Mouse (Mus musculus) activated CD4-positive, CD25-positive, alpha-beta regulatory T cell, adult 4 months (primary cell): ENCODE results near the gene Rtl8b. TPM values are rescaled to one million over a fixed set of nuclear protein-coding genes. Genes with fewer than 3 reads are reported as not detected.
A peak's percentile ranks its signal among the peaks of the same experiment; 100 is the strongest.
"Not testable (repeated sequence)": the region's sequence is repeated elsewhere in the genome, so short reads cannot be mapped to it uniquely, and the experiment has no call there.

Source experiments
- ATAC-seq: one replicate; pipeline ENCODE4 v1.8.0; 2017
- polyA plus RNA-seq, 2 experiments: library from polyadenylated mRNA; unstranded; fragments of 100-300 nt; shearing (Covaris generic); gene quantifications; one replicate each; pipeline ENCODE4 v1.2.1; 2017

Rtl8b gene
- polyA plus RNA-seq = 10 to 100 TPM; 10.8 to 11.9 TPM

DNA sequence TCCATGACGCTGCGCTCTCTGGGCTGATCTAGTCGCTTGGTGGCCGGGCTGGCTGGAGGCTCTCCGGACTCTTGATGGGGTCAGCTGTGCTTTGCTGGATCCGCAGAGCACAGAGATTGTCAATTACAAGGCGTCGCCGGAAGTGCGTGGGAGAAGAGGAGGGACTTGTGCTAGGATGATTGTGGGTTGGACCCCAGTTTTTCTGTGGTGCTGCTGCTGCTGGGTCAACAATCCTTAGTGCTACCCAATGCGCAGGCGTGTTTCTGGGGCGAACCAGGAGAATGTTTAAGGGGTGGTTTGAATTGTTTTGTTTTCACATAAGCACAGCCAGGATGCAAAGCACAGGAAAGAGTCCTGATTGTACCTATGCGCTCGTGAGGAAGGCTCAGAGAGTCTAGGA, at the start of gene Rtl8b:
TSS of gene Rtl8b (minus strand) at position 115 of the 400 bp plus-strand sequence.
- peak; percentile 96 for ATAC-seq

DNA sequence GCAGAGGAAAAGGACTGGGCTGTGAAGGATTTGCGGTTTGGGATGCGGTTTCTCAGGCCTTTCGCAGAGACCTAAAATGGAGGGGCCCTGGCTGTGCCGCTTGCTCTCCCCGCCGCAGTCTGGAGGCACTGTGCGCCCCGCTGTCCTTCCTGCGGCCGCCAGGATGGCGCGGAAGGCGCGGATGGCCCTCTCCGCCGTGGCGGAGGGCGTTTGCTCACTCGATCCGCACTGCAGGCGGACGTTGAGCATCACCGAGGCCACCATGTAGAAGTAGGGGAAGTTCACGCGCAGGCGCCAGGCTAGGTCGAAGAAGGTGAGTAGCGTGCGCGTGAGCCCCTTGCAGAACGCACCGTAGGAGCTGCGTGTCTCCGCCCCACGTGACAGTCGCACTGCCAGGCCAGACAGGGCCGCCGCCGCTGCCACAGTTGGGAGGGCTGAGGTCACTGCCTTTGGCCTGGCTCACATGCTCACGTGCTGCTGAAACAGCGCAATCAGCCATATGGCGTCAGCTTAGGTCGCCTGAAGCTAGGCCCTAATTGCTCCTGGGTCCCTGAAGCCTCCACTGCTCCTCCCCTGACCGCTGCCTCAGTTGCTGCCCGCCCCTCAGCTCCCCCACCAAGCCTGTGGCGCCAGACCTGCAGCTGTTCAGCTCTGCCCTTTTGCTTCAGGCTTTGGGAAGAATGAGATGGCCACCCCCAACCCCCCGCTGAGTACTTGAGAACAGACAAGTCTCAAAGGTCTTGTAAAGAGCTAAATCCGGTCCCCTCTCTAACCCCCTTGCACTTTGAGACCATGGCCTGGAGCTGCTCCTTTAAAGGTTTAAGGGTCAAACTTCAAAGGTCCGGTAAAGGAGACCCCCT, 46.3 kb upstream of the Rtl8b start:
- ATAC-seq = no peak

DNA sequence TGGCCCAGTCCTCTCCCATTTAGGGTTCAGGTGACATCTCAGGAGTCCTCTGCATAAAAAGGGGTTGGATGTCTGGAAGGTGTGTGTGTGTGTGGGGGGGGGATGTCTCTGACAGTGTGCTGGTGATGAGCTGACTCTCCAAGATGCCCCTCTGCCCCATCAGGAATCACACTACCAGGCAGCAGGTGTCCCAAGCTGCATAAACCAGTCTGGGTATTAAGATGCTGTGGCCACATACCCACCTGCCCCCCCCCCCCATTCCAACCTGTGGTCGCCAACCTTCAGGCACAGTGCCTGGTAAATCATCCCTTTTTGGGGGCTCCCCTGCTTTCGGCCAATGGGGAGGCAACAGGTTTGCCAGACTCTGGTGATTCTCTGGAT, 45.7 kb upstream of the Rtl8b start:
- ATAC-seq = no peak

DNA sequence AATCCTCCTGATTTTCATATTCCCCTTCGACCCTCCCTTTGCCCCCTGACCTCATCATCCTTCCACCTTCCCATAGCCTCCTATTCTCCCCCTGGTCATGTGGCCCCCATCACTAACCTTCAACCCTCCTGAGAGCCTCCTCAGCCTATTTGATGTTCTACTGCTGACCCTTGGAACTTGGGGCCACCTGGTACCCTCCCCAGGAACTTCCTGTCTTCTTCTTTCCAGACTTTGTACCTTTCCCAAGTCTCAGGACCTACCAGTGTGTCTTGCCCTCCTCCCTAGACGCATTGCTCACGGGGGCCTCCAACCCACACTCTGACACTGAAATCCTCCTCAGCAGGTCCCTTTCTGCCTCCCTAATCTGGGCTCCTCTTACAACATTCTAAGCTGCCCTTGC, 32.5 kb upstream of the Rtl8b start:
- no peak for ATAC-seq

DNA sequence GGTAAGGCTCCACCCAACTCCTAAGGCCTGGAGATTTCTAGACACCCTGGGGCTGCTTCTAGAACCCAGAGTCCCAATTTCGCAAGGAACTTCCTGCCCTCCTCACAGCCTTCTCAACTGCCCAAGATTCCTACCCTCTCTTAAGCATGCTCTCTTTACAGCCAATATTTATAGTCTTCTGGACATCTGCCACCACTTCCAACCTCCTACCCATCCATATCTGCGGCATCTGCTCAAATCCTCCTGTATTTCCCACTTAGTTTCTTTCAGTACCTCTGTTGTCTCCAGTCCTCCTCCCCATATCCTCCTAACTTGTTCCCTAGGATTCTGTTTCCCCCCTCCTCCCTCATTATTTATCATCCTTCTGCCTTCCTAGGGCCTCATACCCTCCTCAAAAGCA, 29.0 kb upstream of the Rtl8b start:
- no peak for ATAC-seq

DNA sequence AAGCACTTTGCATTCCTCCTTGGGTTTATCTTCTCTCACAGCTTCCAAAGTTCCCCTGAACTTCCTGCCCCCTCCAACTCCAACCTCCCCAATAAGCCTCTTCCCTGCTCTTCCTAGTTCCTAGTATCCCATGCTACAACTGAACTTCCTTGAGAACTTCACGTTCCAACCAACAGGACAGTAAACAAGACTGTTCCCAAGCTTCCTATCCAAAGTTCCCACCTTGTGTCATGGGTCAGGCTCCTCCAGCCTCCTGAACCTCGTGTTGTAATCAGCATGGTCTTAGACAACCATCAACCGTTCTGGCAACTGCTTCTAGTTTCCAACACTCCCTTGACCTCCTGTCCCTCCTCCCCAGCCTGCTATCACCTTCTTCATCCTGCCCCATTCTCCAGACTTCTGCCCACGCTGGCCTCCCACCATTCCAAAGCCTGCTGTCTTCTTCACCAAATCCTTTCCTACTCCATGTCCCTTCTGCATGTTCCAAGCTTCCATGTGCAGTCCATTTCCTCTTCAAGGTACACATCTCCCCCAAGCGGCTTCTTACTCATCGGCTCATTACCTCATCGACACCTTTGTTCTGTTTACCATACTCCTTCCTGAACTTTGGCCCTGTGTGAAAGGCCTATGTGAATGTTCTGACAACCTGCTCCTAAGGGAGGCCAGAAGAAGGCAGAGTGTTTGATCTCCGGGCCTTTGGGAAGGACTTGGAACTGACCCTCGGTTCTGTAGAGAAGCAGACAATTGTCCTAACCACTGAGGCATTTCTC, 24.0 kb upstream of the Rtl8b start:
- ATAC-seq = no peak

DNA sequence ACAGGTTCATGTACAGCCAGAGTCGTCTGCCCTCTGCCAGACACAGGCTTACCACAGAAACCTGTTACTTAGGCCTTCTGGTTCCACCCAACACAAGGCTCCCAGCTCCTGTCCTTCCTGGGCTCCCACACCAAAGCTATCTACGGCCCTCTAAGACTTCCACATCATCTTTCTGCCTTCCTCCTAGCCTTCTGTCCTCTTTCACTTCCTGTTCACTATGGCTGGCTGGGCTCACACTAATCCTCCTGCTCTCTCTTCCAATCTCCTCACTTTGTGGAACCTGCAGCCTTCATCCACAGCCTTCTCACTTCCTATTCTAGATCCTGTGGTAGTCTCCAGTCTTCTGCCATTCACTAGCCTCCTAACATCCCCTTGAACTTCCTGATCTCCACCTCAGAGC, 22.9 kb upstream of the Rtl8b start:
- ATAC-seq = no peak

DNA sequence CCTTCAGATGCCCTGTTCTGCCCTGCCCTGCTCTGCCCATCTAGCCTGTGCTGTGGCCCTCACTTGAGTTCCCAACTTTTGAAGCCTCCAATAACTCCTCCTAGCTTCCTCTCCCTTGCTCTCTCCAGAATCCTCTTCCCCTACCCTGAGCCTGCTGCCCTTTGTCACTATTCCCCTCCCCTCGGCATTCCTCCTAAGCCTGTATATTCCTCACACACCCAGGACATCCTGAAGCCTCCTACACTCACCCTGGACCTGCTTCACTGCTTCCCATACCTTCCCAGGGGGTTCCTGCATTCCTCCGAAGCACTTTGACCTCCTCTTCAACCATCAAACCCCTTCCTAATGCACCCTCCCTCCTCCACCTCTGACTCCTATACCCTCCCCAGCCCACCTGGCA, 21.9 kb upstream of the Rtl8b start:
- no peak for ATAC-seq

DNA sequence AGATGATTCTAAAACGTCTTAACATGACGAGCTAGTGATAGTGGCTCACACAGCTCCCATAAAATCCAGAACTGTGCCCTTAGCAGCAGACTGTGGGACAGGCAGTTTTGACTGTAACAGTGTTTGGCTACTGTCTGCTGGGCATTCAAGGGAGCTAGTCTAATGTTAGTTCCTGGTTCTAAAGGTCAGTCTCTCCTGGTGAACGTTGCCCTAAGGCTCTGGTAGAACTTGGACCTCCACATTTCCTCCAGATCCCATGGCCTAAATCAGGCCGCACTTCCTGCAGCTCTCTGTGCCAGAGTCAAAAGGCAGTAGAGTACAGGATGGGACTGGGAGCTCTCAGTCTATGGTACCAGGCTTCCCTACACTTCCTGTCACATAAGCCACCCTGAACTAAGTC, 14.5 kb upstream of the Rtl8b start:
- ATAC-seq = not testable (repeated sequence)

DNA sequence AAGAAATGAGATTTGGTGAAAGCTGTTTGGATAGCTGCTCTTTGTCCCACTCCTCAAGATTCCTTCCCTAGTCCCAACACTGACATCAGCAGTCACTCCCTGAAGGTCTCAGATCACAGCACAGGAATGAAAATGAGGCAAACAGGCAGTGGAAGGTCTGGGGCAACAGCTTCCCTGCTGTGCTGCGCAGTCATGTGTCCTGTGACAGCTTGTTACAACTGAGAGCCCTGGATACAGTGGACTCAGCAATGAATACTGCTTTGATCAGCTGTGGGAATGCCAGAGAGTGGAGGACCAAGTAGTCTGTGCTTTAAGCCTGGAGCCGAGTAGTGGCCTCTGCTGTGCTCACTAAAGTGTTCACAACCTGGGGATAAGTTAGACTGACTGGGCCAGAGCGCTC, 12.4 kb upstream of the Rtl8b start:
- not testable (repeated sequence) for ATAC-seq

DNA sequence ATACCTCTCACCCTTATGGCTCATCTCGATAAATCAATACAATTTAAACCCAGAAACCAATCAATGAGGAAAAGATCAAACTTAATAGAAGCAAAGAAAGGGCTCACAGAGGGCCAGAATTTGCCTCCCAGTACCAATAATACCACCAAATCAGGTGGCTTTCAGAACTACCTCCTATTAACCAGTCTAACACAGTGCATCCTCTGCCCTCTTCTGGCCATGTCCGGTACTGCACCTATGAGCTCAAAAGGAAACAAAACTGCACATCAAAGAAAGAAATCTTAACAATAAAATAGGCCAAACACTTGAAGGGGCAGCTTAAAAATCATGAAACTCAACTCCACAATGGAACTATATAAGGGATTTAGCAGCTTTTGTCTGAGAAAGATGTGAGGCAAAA, 6.7 kb upstream of the Rtl8b start:
- ATAC-seq = peak; percentile 78

DNA sequence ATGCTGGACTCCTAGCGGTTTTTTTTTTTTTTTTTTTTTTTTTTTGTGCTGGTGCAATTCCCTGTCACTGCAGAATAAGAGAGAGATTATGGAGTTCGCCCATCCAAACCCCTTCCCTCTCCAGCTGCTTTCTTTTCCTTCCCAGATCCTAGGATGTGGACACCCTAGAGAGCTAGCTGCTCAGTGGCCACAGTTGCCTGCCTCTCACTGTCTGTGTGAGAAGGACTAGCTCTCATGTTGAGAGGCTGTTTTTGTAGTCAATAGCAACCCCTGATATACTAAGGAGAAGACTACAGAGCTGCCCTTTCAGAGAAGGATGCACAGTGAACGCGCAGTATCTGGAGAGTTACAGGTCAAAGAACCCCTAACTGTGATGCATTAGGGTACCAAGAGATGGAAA, 488 bp upstream of the Rtl8b start:
- ATAC-seq = peak; percentile 23

DNA sequence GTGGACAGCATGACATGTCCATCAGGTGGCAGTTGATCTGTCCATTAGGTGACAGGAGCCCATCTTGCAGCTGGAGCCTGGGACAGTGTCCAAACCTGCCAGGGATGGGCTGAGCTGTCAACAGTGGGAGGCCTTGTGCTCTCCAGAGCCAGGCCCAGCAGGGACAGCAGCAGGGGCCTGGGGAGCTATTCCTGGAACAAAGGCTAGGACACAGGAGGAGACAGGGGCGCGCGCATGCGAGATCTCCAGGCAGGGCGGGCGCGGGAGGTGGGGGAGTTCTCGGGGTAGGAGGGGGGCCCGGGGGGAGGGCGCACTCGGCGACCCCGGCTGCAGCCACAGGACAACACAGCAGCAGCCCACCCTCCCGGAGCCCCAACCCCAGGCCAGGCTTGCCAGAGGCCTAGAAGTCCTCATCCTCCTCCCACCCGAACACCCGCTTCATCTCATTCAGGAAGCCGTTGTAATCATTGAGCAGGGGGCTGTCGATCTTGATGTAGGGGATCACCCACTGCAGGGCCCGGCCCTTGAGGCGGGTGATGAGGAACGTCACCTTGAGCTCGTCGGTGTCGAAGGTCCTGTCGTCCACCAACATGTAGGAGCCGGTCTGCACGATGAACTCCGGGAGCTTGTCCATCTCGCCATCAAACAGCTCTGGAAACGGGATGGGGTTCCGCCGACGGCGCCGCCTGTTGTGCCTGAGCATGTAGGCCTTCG, 494 bp downstream of the Rtl8b start:
- ATAC-seq = peak; percentile 49

DNA sequence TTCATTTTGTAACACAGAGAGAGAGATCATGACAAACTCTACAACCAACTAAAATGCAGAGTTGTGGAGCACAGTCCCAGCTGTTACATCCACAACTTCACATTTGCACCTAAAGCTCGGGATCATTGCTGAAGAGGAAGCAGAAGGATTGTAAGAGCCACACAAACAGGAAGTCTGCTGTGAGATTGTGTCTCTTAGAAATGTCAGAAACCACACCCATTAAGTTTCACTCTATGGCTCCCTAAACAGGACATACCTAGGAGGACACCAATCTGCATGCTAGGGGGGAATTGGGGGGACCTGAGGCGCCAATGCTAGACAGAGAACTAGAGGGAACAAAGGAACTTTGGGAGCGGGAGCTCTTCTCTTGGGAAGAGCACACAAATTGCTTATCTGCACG, 17.3 kb downstream of the Rtl8b start:
- ATAC-seq = peak; percentile 49

DNA sequence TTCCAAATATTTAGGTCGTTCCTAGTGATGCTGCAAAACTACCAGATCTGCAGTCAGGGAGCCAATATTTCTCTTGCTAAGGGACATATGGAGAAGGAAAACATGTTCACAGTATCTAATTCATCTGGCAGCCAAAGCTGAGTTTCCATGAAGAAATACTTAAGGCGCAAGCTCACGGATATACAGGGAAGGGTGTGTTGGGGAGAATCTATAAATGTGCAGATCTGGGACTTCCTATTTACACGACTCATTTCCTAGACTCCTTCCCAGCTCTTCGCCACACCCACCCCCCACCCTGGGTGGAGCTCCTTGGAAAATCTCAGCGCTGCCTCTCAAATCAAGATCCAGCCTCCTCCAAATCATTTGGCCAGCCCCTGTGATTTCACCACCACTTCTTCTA, 24.3 kb downstream of the Rtl8b start:
- ATAC-seq = no peak

DNA sequence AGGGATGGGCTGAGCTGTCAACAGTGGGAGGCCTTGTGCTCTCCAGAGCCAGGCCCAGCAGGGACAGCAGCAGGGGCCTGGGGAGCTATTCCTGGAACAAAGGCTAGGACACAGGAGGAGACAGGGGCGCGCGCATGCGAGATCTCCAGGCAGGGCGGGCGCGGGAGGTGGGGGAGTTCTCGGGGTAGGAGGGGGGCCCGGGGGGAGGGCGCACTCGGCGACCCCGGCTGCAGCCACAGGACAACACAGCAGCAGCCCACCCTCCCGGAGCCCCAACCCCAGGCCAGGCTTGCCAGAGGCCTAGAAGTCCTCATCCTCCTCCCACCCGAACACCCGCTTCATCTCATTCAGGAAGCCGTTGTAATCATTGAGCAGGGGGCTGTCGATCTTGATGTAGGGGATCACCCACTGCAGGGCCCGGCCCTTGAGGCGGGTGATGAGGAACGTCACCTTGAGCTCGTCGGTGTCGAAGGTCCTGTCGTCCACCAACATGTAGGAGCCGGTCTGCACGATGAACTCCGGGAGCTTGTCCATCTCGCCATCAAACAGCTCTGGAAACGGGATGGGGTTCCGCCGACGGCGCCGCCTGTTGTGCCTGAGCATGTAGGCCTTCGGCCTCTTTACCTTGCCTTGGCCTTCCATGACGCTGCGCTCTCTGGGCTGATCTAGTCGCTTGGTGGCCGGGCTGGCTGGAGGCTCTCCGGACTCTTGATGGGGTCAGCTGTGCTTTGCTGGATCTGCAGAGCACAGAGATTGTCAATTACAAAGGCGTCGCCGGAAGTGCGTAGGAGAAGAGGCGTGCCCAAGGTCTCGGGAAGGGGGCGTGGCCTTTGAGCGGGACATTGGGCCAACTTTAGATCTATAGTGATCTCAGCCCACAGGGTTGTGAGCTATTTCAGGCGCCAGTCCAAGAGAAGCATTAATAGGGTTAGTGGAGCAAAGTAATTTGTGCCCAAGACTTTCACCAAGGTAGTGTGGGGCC, 26.9 kb downstream of the Rtl8b start, which contains the start of gene Rtl8a:
TSS of gene Rtl8a (minus strand) at position 703 of the 982 bp plus-strand sequence.
- peak; percentile 96 for ATAC-seq

DNA sequence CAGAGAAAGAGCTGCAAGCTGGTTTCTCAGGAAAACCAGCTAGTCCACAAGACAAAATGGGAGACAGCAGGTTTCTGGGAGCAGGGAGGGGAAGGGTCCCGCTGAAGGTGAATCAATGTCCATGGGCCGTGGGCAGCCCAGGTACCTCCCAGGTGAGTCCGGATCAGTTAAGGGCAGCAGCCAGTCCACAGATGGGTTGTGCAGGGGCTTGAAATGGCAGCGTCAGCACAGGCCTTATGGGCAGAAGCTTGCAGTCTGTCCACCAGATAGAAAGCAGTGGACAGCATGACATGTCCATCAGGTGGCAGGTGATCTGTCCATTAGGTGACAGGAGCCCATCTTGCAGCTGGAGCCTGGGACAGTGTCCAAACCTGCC, 27.6 kb downstream of the Rtl8b start:
- ATAC-seq = not testable (repeated sequence)

DNA sequence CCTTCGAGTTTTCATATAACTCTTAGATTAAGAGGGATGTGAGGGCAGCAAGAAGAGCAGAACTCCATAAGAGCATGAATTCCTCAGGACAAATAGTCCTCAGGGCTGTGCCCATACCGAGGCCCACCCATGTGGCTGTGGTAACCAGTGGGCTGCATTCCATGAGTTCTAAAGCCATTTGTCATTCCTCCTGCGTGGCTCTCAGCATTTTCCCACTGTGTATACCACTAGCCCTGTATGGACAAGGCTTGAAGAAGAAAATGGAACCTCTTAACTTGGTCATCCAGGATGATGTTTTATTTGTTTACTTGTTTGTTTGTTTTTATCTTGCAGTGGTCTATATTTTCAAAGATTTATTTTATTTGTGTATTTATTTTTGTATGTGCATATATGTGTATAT, 32.1 kb downstream of the Rtl8b start:
- not testable (repeated sequence) for ATAC-seq
